Mouse (Mus musculus) thymus, adult 2 months (tissue): ENCODE data around the gene Cers2.

Experiments
- CTCF ChIP-seq: fragments of 200-500 bp; IDR thresholded peaks from 2 replicates; pipeline ENCODE4 v1.5.1; 2012; ENCODE audit warnings: mild to moderate bottlenecking, control low read depth, low read length, moderate library complexity, borderline replicate concordance; ENCODE audit not compliant: control insufficient read depth, poor library complexity, insufficient read depth; ENCODE audit errors: extremely low read depth
- POLR2A ChIP-seq: fragments of 200-500 bp; IDR thresholded peaks from 2 replicates; pipeline ENCODE4 v1.6.1; 2012; ENCODE audit warnings: mild to moderate bottlenecking, low read length, control low read depth, moderate library complexity; ENCODE audit not compliant: control insufficient read depth, poor library complexity, insufficient read depth; ENCODE audit errors: extremely low read depth

DNA sequence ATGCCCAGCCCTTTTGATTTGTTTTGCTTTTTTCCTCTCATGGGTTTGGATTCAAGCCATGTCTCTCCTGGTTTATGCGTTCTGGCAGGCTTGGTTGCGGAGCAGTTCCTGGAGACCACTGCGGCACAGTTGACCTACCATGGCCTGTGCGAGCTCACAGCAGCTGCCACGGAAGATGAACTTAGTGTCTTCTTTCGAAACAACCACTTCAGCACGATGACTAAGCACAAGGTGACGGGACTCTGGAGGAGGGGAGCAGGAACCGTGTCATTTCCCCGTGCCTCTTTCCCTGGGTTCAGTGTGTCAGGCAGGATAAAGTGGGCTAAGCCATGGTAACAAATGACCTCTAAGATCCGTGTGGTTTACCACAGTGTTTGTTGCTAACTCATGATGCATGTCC lies 21.1 kb upstream of the Cers2 start:
- no peak for TF ChIP-seq POLR2A
- TF ChIP-seq CTCF: no peak
